Mouse (Mus musculus) kidney, postnatal 0 days (tissue): ENCODE results near the gene Fgfr2. TPM values are rescaled to one million over a fixed set of nuclear protein-coding genes. Genes with fewer than 3 reads are reported as not detected.

Experiments
- ATAC-seq: fragments of 200-750 bp; cut with Nextera tagmentation; replicated peaks from 2 replicates; pipeline ENCODE4 v1.8.0; 2017; ENCODE audit warnings: low read depth, moderate number of reproducible peaks, moderate TSS enrichment, moderate library complexity; ENCODE audit not compliant: low FRiP score
- DNase-seq: peaks from one replicate; pipeline ENCODE4 v3.0.0-alpha.2; 2016; ENCODE audit warnings: low spot score
- H3K27ac ChIP-seq: fragments of 300-500 bp; sonication (generic); 2 replicates; pipeline ENCODE4 v1.5.1; 2014; ENCODE audit warnings: mild to moderate bottlenecking
- H3K27me3 ChIP-seq: fragments of 300-500 bp; sonication (generic); 2 replicates; pipeline ENCODE4 v1.6.1; 2014; ENCODE audit warnings: low read length, mixed read lengths; ENCODE audit not compliant: insufficient read depth
- H3K36me3 ChIP-seq: fragments of 300-500 bp; sonication (generic); 2 replicates; pipeline ENCODE4 v1.6.1; 2014; ENCODE audit warnings: low read length, mixed read lengths; ENCODE audit not compliant: insufficient read depth
- H3K4me1 ChIP-seq: fragments of 300-500 bp; sonication (generic); replicated peaks from 2 replicates; pipeline ENCODE4 v1.6.1; 2014; ENCODE audit warnings: antibody characterized with exemption, low read length, mixed read lengths; ENCODE audit not compliant: insufficient read depth
- H3K4me2 ChIP-seq: fragments of 300-500 bp; sonication (generic); 2 replicates; pipeline ENCODE4 v1.6.1; 2014; ENCODE audit warnings: mild to moderate bottlenecking, low read length, moderate library complexity, mixed read lengths
- H3K4me3 ChIP-seq: fragments of 300-500 bp; sonication (generic); replicated peaks from 2 replicates; pipeline ENCODE4 v1.5.1; 2014; ENCODE audit warnings: low read depth, low read length
- H3K9ac ChIP-seq: fragments of 300-500 bp; sonication (generic); 2 replicates; pipeline ENCODE4 v1.6.1; 2014; ENCODE audit warnings: low read depth, low read length
- H3K9me3 ChIP-seq: fragments of 300-500 bp; sonication (generic); replicated peaks from 2 replicates; pipeline ENCODE4 v1.6.1; 2016; ENCODE audit warnings: low read length, inconsistent platforms, mixed read lengths
- CTCF ChIP-seq: IDR thresholded peaks from 2 replicates; pipeline ENCODE4 v1.5.1; 2016; ENCODE audit warnings: antibody characterized with exemption, low read depth, mild to moderate bottlenecking, moderate library complexity
- WGBS: fragments of 180-500 bp; shearing (Covaris S2); extraction: QIAGEN DNeasy Blood & Tissue Kit; methylation state at CpG from one replicate; pipeline ENCODE4 v1.1.7; 2014; 5-methylcytosine and 5-hydroxymethylcytosine counted together
- polyA plus RNA-seq: library from polyadenylated mRNA; unstranded; fragments of >200 nt; fragmentation: Nextera tagmentation; extraction: Ambion mirVana; gene quantifications from 2 replicates; pipeline ENCODE4 v1.2.1, GENCODE M21; 2015

The Fgfr2 gene
- polyA plus RNA-seq, 1 experiment from 2014 or later, result 79.8 TPM

DNA sequence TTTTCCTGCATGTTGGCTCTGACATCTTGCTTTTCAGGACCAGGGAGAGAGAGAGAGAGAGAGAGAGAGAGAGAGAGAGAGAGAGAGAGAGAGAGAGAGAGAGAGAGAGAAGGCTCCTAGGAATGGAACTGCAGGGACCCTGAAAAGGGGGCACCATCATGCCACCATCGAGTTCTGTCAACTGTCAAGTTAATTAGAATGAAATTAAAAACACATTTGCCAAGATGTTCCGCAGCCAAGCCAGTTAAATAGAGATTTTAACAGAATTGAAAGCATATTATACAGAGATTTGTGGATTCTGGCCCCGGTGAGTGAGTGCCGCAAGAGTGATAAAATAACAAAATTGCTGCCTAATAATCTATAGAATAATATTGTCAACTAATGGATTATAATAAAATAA lies 1400.8 kb downstream of the Fgfr2 start:
- no peak overlapping the region for H3K4me2 ChIP-seq
- no peak for ATAC-seq
- no peak for DNase-seq
- no peak for TF ChIP-seq CTCF
- H3K36me3 ChIP-seq, result no peaks in the 10 kb centered on the region
- H3K27me3 ChIP-seq, result no peaks in the 10 kb centered on the region
- no peak overlapping the region for H3K27ac ChIP-seq
- no peak overlapping the region for H3K9ac ChIP-seq
- H3K4me1 ChIP-seq, result no peaks in the 10 kb centered on the region
- 59% methylated on average over 4 of the region's 4 CpGs for WGBS
- H3K9me3 ChIP-seq, result no peaks in the 10 kb centered on the region
- H3K4me3 ChIP-seq, result no peak overlapping the region

DNA sequence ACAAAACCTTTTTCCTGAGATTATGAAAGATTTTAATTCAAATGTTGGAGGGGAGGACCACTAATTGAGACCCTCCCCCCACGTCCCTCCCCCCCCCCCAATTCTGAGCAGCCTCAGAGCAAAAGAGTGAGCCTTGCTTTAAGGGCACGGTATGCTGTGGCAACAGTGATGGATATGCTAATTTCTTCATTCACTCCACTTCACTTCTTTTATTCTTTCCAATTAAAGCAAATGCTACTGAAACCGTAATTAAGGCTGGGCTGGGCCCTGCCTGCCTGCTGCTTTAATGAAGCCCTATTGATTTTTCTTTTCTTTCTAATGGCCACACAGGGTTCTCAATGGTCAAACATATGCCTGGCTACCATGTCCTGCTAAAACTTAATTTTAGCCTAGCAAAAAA lies 1404.9 kb downstream of the Fgfr2 start:
- Histone ChIP-seq H3K36me3 (no peaks in the 10 kb centered on the region), H3K9me3 (no peaks in the 10 kb centered on the region), H3K27ac (no peak overlapping the region), H3K9ac (no peak overlapping the region), H3K4me1 (no peaks in the 10 kb centered on the region), H3K4me2 (no peak overlapping the region), H3K27me3 (no peaks in the 10 kb centered on the region), H3K4me3 (no peak overlapping the region)
- WGBS, result 39% methylated on average over 3 of the region's 3 CpGs
- TF ChIP-seq CTCF, result no peak
- DNase-seq (no peak), ATAC-seq (no peak)

DNA sequence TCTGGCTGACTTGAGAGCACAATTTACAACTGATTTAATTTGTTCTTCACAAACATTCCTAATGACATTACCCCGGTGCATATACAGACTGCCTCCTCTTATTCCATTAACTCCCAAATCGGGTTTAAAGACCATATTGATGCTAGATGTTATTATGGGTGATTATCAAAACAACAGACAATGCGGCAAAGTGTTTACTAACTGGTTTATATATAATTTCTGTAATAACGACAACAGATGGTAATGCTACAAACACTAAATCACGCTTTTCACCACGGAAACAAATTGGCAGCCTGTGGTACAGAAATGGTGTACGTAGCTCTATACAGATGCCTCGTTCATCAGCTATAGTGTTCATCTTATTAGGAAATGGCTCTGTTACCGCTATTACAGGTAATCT lies 1410.1 kb downstream of the Fgfr2 start:
- Histone ChIP-seq H3K4me3 (no peak overlapping the region), H3K9ac (no peak overlapping the region), H3K9me3 (no peaks in the 10 kb centered on the region), H3K36me3 (no peaks in the 10 kb centered on the region), H3K4me2 (no peak overlapping the region), H3K27me3 (no peaks in the 10 kb centered on the region), H3K27ac (no peak overlapping the region), H3K4me1 (no peaks in the 10 kb centered on the region)
- no peak for TF ChIP-seq CTCF
- ATAC-seq (no peak), DNase-seq (no peak)
- 83% methylated on average over 9 of the region's 9 CpGs for WGBS

DNA sequence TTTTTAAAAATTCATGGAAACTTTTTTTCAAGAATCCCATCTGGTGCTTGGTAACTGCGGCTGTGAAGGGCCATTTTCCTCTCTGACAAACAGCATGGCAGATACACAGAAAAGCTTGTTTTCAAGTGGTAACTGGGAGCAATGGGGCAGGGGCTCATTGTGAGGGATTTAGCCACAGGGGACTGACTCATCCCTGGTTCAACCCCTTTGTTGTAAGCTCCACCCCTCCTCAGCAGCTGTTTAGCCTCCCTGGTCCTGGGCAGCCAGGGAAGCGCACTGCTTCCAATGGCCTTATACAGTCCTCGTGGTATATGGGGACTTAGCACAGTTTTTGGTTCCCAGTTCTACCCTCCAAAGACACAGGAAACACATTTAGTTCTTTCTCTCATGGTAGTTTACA lies 1426.3 kb downstream of the Fgfr2 start:
- TF ChIP-seq CTCF, result no peak
- no peak for DNase-seq

DNA sequence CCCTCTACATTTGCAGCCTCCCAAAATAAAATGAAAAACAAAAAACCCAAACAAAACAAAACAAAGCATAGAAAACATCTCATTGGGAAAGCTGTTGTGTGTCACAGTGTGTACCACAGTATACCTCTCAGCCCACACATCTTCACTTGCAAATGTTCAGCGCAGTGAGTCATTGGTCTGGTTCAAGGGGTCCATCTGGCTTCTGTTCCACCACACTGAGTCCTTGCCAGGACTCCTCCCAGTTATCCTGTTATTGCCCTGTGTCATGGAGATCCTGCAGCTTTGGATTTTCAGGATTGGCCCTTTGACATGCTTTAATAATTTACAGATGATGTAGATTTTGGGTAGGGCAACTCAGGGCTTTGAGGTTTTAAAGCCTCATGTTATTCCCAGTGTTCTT lies 1435.8 kb downstream of the Fgfr2 start:
- Histone ChIP-seq H3K9ac (no peak overlapping the region), H3K36me3 (no peaks in the 10 kb centered on the region), H3K4me1 (no peaks in the 10 kb centered on the region), H3K27ac (no peak overlapping the region), H3K9me3 (no peaks in the 10 kb centered on the region), H3K4me2 (no peak overlapping the region), H3K4me3 (no peak overlapping the region), H3K27me3 (no peaks in the 10 kb centered on the region)
- WGBS, result 78% methylated on average over 1 of the region's 1 CpGs
- ATAC-seq (no peak), DNase-seq (no peak)
- TF ChIP-seq CTCF, result no peak

More for the DNA sequence above, 1426.3 kb downstream of the Fgfr2 start:
- no peak overlapping the region for H3K27ac ChIP-seq
- H3K27me3 ChIP-seq, result no peaks in the 10 kb centered on the region
- H3K4me3 ChIP-seq, result no peak overlapping the region
- H3K4me1 ChIP-seq, result no peaks in the 10 kb centered on the region
- H3K9me3 ChIP-seq, result no peaks in the 10 kb centered on the region
- H3K4me2 ChIP-seq, result no peak overlapping the region
- H3K36me3 ChIP-seq, result no peaks in the 10 kb centered on the region
- WGBS, result 44% methylated on average over 3 of the region's 3 CpGs
- ATAC-seq, result no peak
- H3K9ac ChIP-seq, result no peak overlapping the region

DNA sequence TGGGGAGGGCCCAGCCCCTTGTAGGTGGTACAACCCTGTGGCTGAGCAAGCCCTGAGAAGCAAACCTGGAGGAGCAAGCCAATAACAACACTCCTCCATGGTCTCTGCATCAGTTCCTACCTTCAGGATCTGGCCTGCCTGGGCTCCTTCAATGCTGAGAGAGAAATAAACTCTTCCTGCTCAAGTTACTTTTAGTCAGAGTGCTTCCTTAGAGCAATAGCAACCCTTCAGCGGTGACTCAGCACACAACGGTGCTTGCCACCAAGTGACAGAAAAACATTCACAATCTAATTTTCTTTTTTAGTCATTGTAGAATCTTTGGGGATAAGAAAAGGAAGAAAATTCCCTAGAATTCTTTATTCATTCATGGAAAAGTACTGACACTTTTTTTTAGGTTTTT lies 1446.0 kb downstream of the Fgfr2 start:
- WGBS, result 95% methylated on average over 2 of the region's 2 CpGs
- Histone ChIP-seq H3K36me3 (no peaks in the 10 kb centered on the region), H3K4me1 (no peaks in the 10 kb centered on the region), H3K27me3 (no peaks in the 10 kb centered on the region), H3K4me2 (no peak overlapping the region), H3K4me3 (no peak overlapping the region), H3K9ac (no peak overlapping the region), H3K27ac (no peak overlapping the region), H3K9me3 (no peaks in the 10 kb centered on the region)
- ATAC-seq (no peak), DNase-seq (no peak)
- no peak for TF ChIP-seq CTCF

DNA sequence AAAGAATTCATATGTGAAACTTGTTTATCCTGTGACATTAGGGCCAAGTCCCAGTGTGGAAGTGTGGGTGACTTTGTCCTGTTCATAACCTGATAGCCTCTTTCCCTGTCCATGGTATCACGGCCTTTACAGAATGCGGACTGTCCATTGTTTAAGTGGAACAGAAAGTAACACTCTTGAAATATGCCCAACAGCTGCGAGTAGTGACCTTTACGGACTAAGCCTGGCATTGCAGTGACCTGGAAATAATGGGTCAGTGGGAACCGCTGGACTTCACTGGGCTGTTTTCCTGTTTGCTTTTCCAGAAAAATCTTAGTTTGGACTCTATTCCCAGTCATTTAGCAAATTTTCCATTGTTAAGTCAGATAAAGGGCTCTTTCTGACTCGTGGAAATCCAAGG lies 1452.6 kb downstream of the Fgfr2 start:
- Histone ChIP-seq H3K4me1 (no peaks in the 10 kb centered on the region), H3K9ac (no peak overlapping the region)
- WGBS, result 37% methylated on average over 6 of the region's 6 CpGs

More for the DNA sequence above, 1452.6 kb downstream of the Fgfr2 start:
- H3K27ac ChIP-seq, result no peak overlapping the region
- no peak for ATAC-seq
- H3K9me3 ChIP-seq, result no peaks in the 10 kb centered on the region
- H3K27me3 ChIP-seq, result no peaks in the 10 kb centered on the region
- no peaks in the 10 kb centered on the region for H3K36me3 ChIP-seq
- H3K4me3 ChIP-seq, result no peak overlapping the region
- DNase-seq, result peak; percentile 10
- no peak for TF ChIP-seq CTCF
- no peak overlapping the region for H3K4me2 ChIP-seq
